Mouse (Mus musculus) MEL (cell line): ENCODE results near the gene Lacc1. TPM values are rescaled to one million over a fixed set of nuclear protein-coding genes. Genes with fewer than 3 reads are reported as not detected.

Source experiments
- DNase-seq: peaks from one replicate; pipeline ENCODE4 v3.0.0; 2011; ENCODE audit warnings: low read depth, low spot score
- H3K27ac ChIP-seq: 2 replicates; pipeline ENCODE4 v1.5.1; 2012; ENCODE audit warnings: low read depth, mild to moderate bottlenecking, control low read depth, low read length, moderate library complexity; ENCODE audit not compliant: control insufficient read depth
- H3K27me3 ChIP-seq, 2 experiments: fragments of 150-350 bp in 1 of 2; sonication (generic) in 1 of 2; 2 replicates each; pipeline ENCODE4 v1.6.1; 2012; ENCODE audit warnings: low read length in 2 of 2, mild to moderate bottlenecking in 2 of 2, improper control_type of control experiment in 1 of 2, moderate library complexity in 1 of 2; ENCODE audit not compliant: insufficient read depth in 2 of 2, control insufficient read depth in 1 of 2
- H3K36me3 ChIP-seq, 2 experiments: 2 replicates each; pipeline ENCODE4 v1.6.1; 2012 to 2014; ENCODE audit warnings: low read length in 2 of 2, improper control_type of control experiment in 1 of 2, inconsistent platforms in 1 of 2, mild to moderate bottlenecking in 1 of 2; ENCODE audit not compliant: insufficient read depth in 2 of 2, control insufficient read depth in 1 of 2
- H3K4me1 ChIP-seq, 2 experiments: fragments of 150-350 bp in 1 of 2; sonication (generic) in 1 of 2; 2 replicates each; pipeline ENCODE4 v1.6.1; 2012; ENCODE audit warnings: low read length in 2 of 2, improper control_type of control experiment in 1 of 2, mild to moderate bottlenecking in 1 of 2; ENCODE audit not compliant: insufficient read depth in 2 of 2, control insufficient read depth in 1 of 2
- H3K4me3 ChIP-seq, 2 experiments: fragments of 150-350 bp in 1 of 2; sonication (generic) in 1 of 2; 2 replicates each; pipeline ENCODE4 v1.5.1; 2012; ENCODE audit warnings: low read depth in 2 of 2, low read length in 2 of 2, mild to moderate bottlenecking in 2 of 2, moderate library complexity in 2 of 2, control low read depth in 1 of 2, improper control_type of control experiment in 1 of 2; ENCODE audit not compliant: control insufficient read depth in 1 of 2, insufficient read depth in 1 of 2
- H3K79me2 ChIP-seq: 2 replicates; pipeline ENCODE4 v1.6.1; 2012; ENCODE audit warnings: mild to moderate bottlenecking, low read length, moderate library complexity; ENCODE audit not compliant: control insufficient read depth, poor library complexity, insufficient read depth
- H3K9ac ChIP-seq: 2 replicates; pipeline ENCODE4 v1.6.1; 2012; ENCODE audit warnings: low read depth, mild to moderate bottlenecking, control low read depth, low read length, moderate library complexity; ENCODE audit not compliant: control insufficient read depth, poor library complexity, severe bottlenecking
- H3K9me3 ChIP-seq: fragments of 150-350 bp; sonication (generic); replicated peaks from 2 replicates; pipeline ENCODE4 v1.6.1; 2012; ENCODE audit warnings: mild to moderate bottlenecking, low read length, improper control_type of control experiment, moderate library complexity; ENCODE audit not compliant: insufficient read depth
- BHLHE40 ChIP-seq: IDR thresholded peaks from 2 replicates; pipeline ENCODE4 v1.6.1; 2012; ENCODE audit warnings: low read depth, mild to moderate bottlenecking, inconsistent platforms, low read length, improper control_type of control experiment, borderline replicate concordance
- CTCF ChIP-seq, 3 experiments: IDR thresholded peaks in 2 of 3; conservative IDR thresholded peaks in 1 of 3; 2 replicates each; pipeline ENCODE4 v1.5.1; 2011 to 2012; ENCODE audit warnings: low read length in 3 of 3, low read depth in 2 of 3, mild to moderate bottlenecking in 2 of 3, improper control_type of control experiment in 1 of 3, inconsistent platforms in 1 of 3, mixed read lengths in 1 of 3, moderate library complexity in 1 of 3; ENCODE audit not compliant: control insufficient read depth in 1 of 3, insufficient read depth in 1 of 3, poor library complexity in 1 of 3, severe bottlenecking in 1 of 3
- E2F4 ChIP-seq: IDR thresholded peaks from 2 replicates; pipeline ENCODE4 v1.6.1; 2011; ENCODE audit warnings: low read depth, low read length, improper control_type of control experiment, borderline replicate concordance
- EP300 ChIP-seq, 2 experiments: IDR thresholded peaks; 2 replicates each; pipeline ENCODE4 v1.6.1; 2011; ENCODE audit warnings: improper control_type of control experiment in 2 of 2, low read length in 2 of 2, low read depth in 1 of 2, mild to moderate bottlenecking in 1 of 2
- ETS1 ChIP-seq: IDR thresholded peaks from 2 replicates; pipeline ENCODE4 v1.6.1; 2012; ENCODE audit warnings: low read depth, mild to moderate bottlenecking, inconsistent platforms, low read length, improper control_type of control experiment, moderate library complexity
- GATA1 ChIP-seq: IDR thresholded peaks from 2 replicates; pipeline ENCODE4 v1.6.1; 2011; ENCODE audit warnings: low read depth, low read length, improper control_type of control experiment
- JUND ChIP-seq: IDR thresholded peaks from 2 replicates; pipeline ENCODE4 v1.6.1; 2011; ENCODE audit warnings: low read depth, mild to moderate bottlenecking, improper control_type of control experiment, low read length
- NELFE ChIP-seq: IDR thresholded peaks from 2 replicates; pipeline ENCODE4 v1.6.1; 2011; ENCODE audit warnings: low read depth, low read length, improper control_type of control experiment
- NRF1 ChIP-seq: IDR thresholded peaks from 2 replicates; pipeline ENCODE4 v1.6.1; 2014; ENCODE audit warnings: low read depth, mild to moderate bottlenecking, inconsistent platforms, low read length, improper control_type of control experiment, moderate library complexity; ENCODE audit not compliant: poor library complexity, insufficient read depth, severe bottlenecking
- POLR2A ChIP-seq, 2 experiments: IDR thresholded peaks; 2 replicates each; pipeline ENCODE4 v1.6.1; 2011 to 2012; ENCODE audit warnings: low read length in 2 of 2, mild to moderate bottlenecking in 2 of 2, control low read depth in 1 of 2, improper control_type of control experiment in 1 of 2, low read depth in 1 of 2, moderate library complexity in 1 of 2; ENCODE audit not compliant: control insufficient read depth in 1 of 2, insufficient read depth in 1 of 2, poor library complexity in 1 of 2
- POLR2AphosphoS2 ChIP-seq: IDR thresholded peaks from 2 replicates; pipeline ENCODE4 v1.6.1; 2011; ENCODE audit warnings: low read length, improper control_type of control experiment
- POLR2AphosphoS5 ChIP-seq: IDR thresholded peaks from 2 replicates; pipeline ENCODE4 v1.6.1; 2012; ENCODE audit warnings: low read depth, borderline replicate concordance, mild to moderate bottlenecking, inconsistent platforms, low read length, moderate library complexity, mixed read lengths
- SIN3A ChIP-seq: IDR thresholded peaks from 2 replicates; pipeline ENCODE4 v1.6.1; 2012; ENCODE audit warnings: low read length, improper control_type of control experiment, inconsistent platforms
- TAL1 ChIP-seq: IDR thresholded peaks from 2 replicates; pipeline ENCODE4 v1.6.1; 2012; ENCODE audit warnings: mild to moderate bottlenecking, inconsistent platforms, low read length, moderate library complexity, mixed read lengths
- TBP ChIP-seq: IDR thresholded peaks from 2 replicates; pipeline ENCODE4 v1.8.0; 2011; ENCODE audit warnings: low read depth, low read length, improper control_type of control experiment
- TCF12 ChIP-seq: IDR thresholded peaks from 2 replicates; pipeline ENCODE4 v1.6.1; 2014; ENCODE audit warnings: low read depth, mild to moderate bottlenecking, inconsistent platforms, low read length, improper control_type of control experiment, moderate library complexity
- UBTF ChIP-seq: IDR thresholded peaks from 2 replicates; pipeline ENCODE4 v1.6.1; 2012; ENCODE audit warnings: low read depth, mild to moderate bottlenecking, inconsistent platforms, low read length, improper control_type of control experiment, moderate library complexity, borderline replicate concordance; ENCODE audit not compliant: insufficient read depth
- USF1 ChIP-seq: IDR thresholded peaks from 2 replicates; pipeline ENCODE4 v1.6.1; 2014; ENCODE audit warnings: low read depth, mild to moderate bottlenecking, inconsistent platforms, low read length, improper control_type of control experiment, moderate library complexity
- ZC3H11A ChIP-seq: IDR thresholded peaks from 2 replicates; pipeline ENCODE4 v1.6.1; 2012; ENCODE audit warnings: low read depth, mild to moderate bottlenecking, inconsistent platforms, low read length, improper control_type of control experiment
- ZMIZ1 ChIP-seq: IDR thresholded peaks from 2 replicates; pipeline ENCODE4 v1.6.1; 2012; ENCODE audit warnings: low read depth, mild to moderate bottlenecking, inconsistent platforms, low read length, improper control_type of control experiment, moderate library complexity
- polyA plus RNA-seq, 2 experiments: library from polyadenylated mRNA; stranded (reverse) in 1 of 2; unstranded in 1 of 2; fragments of >175 nt in 1 of 2; fragments of >200 nt in 1 of 2; gene quantifications; 2 replicates each; pipeline versions ENCODE4 v1.2.1 to v1.2.4; 2012; ENCODE audit warnings: low replicate concordance in 2 of 2, low read depth in 1 of 2; ENCODE audit not compliant: insufficient read length in 2 of 2, insufficient read depth in 1 of 2, missing spikeins in 1 of 2
- total RNA-seq: library from RNA; depleted of rRNA; stranded (reverse); fragments of 300-350 nt; gene quantifications from 2 replicates; pipeline ENCODE4 v1.2.3, GENCODE M21; 2012

Lacc1 gene
- total and polyA plus RNA-seq, 3 experiments: not detected

- H3K36me3 ChIP-seq: no peaks in the 10 kb centered on the region
- H3K27ac ChIP-seq: no peak overlapping the region
These were observed 7.2 kb downstream of the Lacc1 start for GRCm38 (mm10) chr14:77029319-77030054.

GRCm38 (mm10) chr14:77024499-77024898 lies 12.2 kb downstream of the Lacc1 start:
- Histone ChIP-seq H3K9ac (no peak overlapping the region), H3K79me2 (no peaks in the 10 kb centered on the region), H3K27ac (no peak overlapping the region), H3K9me3 (no peaks in the 10 kb centered on the region), H3K4me1 (no peaks in the 10 kb centered on the region), H3K27me3 (no peaks in the 10 kb centered on the region), H3K36me3 (no peaks in the 10 kb centered on the region), H3K4me3 (no peak overlapping the region)
- no peak for TF ChIP-seq POLR2A (IDR thresholded peaks at IDR 0.05; ENCODE audit: control insufficient read depth in 1 of 2, insufficient read depth in 1 of 2, low read depth in 1 of 2, low read length in 2 of 2, poor library complexity in 1 of 2)
- TF ChIP-seq JUND: no peak
- TF ChIP-seq NELFE: no peak
- no peak for TF ChIP-seq TAL1
- TF ChIP-seq TCF12: no peak
- no peak for TF ChIP-seq GATA1
- TF ChIP-seq ETS1: no peak
- no peak for TF ChIP-seq POLR2AphosphoS2
- TF ChIP-seq POLR2AphosphoS5: no peak
- no peak for TF ChIP-seq ZC3H11A
- no peak for TF ChIP-seq E2F4
- no peak for TF ChIP-seq NRF1
- TF ChIP-seq SIN3A: no peak
- no peak for TF ChIP-seq BHLHE40
- no peak for TF ChIP-seq EP300 (IDR thresholded peaks at IDR 0.05; ENCODE audit: low read depth in 1 of 2, low read length in 2 of 2)
- no peak for TF ChIP-seq UBTF
- no peak for TF ChIP-seq USF1
- no peak for TF ChIP-seq TBP
- no peak for TF ChIP-seq ZMIZ1
- no peak for DNase-seq

More at GRCm38 (mm10) chr14:77029319-77030054, 7.2 kb downstream of the Lacc1 start:
- H3K4me1 ChIP-seq: no peaks in the 10 kb centered on the region
- TF ChIP-seq SIN3A (no peak), CTCF (IDR thresholded peaks at IDR 0.05 in 2 of 3, conservative IDR thresholded peaks at IDR 0.05 in 1 of 3; ENCODE audit: control insufficient read depth in 1 of 3, insufficient read depth in 1 of 3, low read depth in 2 of 3, low read length in 3 of 3, poor library complexity in 1 of 3, severe bottlenecking in 1 of 3) (no peak)
- no peaks in the 10 kb centered on the region for H3K27me3 ChIP-seq
- H3K9ac ChIP-seq: no peak overlapping the region
- no peaks in the 10 kb centered on the region for H3K9me3 ChIP-seq
- H3K4me3 ChIP-seq: no peak overlapping the region
- no peaks in the 10 kb centered on the region for H3K79me2 ChIP-seq
- no peak for DNase-seq
